Mouse (Mus musculus) frontal cortex, postnatal 36 days (tissue): Measurements from ENCODE around the gene Grm4.
A peak's percentile ranks its signal among the peaks of the same experiment; 100 is the strongest.

Experiments
- DNase-seq, 2 experiments: peaks; one replicate each; pipeline ENCODE4 v3.0.0; 2022; ENCODE audit warnings: low spot score in 2 of 2

Grm4 gene

GRCm38 (mm10) chr17:27551393-27551940 lies 30.3 kb upstream of the Grm4 start:
- no peak for DNase-seq

- no peak for DNase-seq
Observed at GRCm38 (mm10) chr17:27549234-27549633, 28.0 kb upstream of the Grm4 start.

- DNase-seq: no peak
Observed at GRCm38 (mm10) chr17:27547253-27547868, 26.2 kb upstream of the Grm4 start.

GRCm38 (mm10) chr17:27546574-27547085 lies 25.4 kb upstream of the Grm4 start:
- no peak for DNase-seq

GRCm38 (mm10) chr17:27545991-27546390 lies 24.8 kb upstream of the Grm4 start:
- no peak for DNase-seq

- peak in 1 of 2 experiments; percentile 58 for DNase-seq
Observed at GRCm38 (mm10) chr17:27544551-27544950, 23.3 kb upstream of the Grm4 start.

- no peak for DNase-seq
Observed at GRCm38 (mm10) chr17:27541984-27542383, 20.8 kb upstream of the Grm4 start.

GRCm38 (mm10) chr17:27541261-27541660 lies 20.1 kb upstream of the Grm4 start:
- DNase-seq: no peak

- DNase-seq: peak; percentile 92
Observed at GRCm38 (mm10) chr17:27534718-27535117, 13.5 kb upstream of the Grm4 start.

GRCm38 (mm10) chr17:27533354-27533753 lies 12.2 kb upstream of the Grm4 start:
- no peak for DNase-seq

- no peak for DNase-seq
Observed at GRCm38 (mm10) chr17:27532095-27532494, 10.9 kb upstream of the Grm4 start.

- no peak for DNase-seq
Observed at GRCm38 (mm10) chr17:27528767-27529166, 7.6 kb upstream of the Grm4 start.

- no peak for DNase-seq
Observed at GRCm38 (mm10) chr17:27528030-27528429, 6.8 kb upstream of the Grm4 start.

GRCm38 (mm10) chr17:27527188-27527587 lies 6.0 kb upstream of the Grm4 start:
- no peak for DNase-seq

GRCm38 (mm10) chr17:27523121-27523520 lies 1.9 kb upstream of the Grm4 start:
- no peak for DNase-seq

GRCm38 (mm10) chr17:27520557-27520956 lies 646 bp downstream of the Grm4 start:
- peak; percentile 51 to 54 for DNase-seq

- DNase-seq: no peak
Observed at GRCm38 (mm10) chr17:27518700-27519595, 2.3 kb downstream of the Grm4 start.

GRCm38 (mm10) chr17:27518296-27518695 lies 2.9 kb downstream of the Grm4 start:
- DNase-seq: no peak

GRCm38 (mm10) chr17:27513916-27514762 lies 7.1 kb downstream of the Grm4 start:
- DNase-seq: no peak

- no peak for DNase-seq
Observed at GRCm38 (mm10) chr17:27513279-27513915, 7.8 kb downstream of the Grm4 start.

- DNase-seq: no peak
Observed at GRCm38 (mm10) chr17:27512619-27513161, 8.5 kb downstream of the Grm4 start.
